In genomic region chr5:105547115-105547514, GRCm38 (mm10) we compare ENCODE assay signal across 29 mouse cellular contexts. TPM values are rescaled to one million over a fixed set of nuclear protein-coding genes. Genes with fewer than 3 reads are reported as not detected.
DNase-seq lines count a peak whose midpoint lies in the region; ATAC-seq and TF ChIP-seq lines count a peak whose summit lies in the region.
"Had no signal": no experiment of that assay in that cellular context is flagged by ENCODE, and none has a peak within 500 bp of the region (broad histone marks: within the 10 kb centered on the region; RNA-seq: fewer than 3 reads in every experiment).

No protein-coding gene starts in this region.

- no peaks in the 10 kb centered on the region for H3K4me1 ChIP-seq in midbrain, embryonic 11.5 days (ENCODE audit: control insufficient read depth, insufficient read depth, low read length)
- no peaks in the 10 kb centered on the region for H3K4me1 ChIP-seq in midbrain, embryonic 16.5 days (ENCODE audit: control insufficient read depth, insufficient read depth, low read length)
- H3K4me1 ChIP-seq in stomach, postnatal 0 days (replicated peaks; ENCODE audit: control insufficient read depth, insufficient read depth), result no peaks in the 10 kb centered on the region
- H3K4me1 ChIP-seq: embryonic facial prominence, embryonic 15.5 days; forebrain, embryonic 12.5 days had no signal

- no peaks in the 10 kb centered on the region for H3K36me3 ChIP-seq in midbrain, embryonic 11.5 days (ENCODE audit: control insufficient read depth, insufficient read depth, low read length)
- H3K36me3 ChIP-seq in midbrain, embryonic 16.5 days (ENCODE audit: control insufficient read depth, insufficient read depth, low read length), result peaks cover 7% of the 10 kb centered on the region; the same call in 1 of the 2 replicates
- H3K36me3 ChIP-seq in stomach, postnatal 0 days (ENCODE audit: control insufficient read depth, insufficient read depth, low read length), result no peaks in the 10 kb centered on the region
- H3K36me3 ChIP-seq: embryonic facial prominence, embryonic 15.5 days had no signal

- ATAC-seq in frontal cortex, adult (ENCODE audit: low TSS enrichment), result peak; percentile 68
- ATAC-seq in midbrain, embryonic 11.5 days (ENCODE audit: low FRiP score), result no peak
- ATAC-seq in midbrain, embryonic 16.5 days, result no peak
- ATAC-seq in stomach, postnatal 0 days (ENCODE audit: low FRiP score, low TSS enrichment), result no peak
- ATAC-seq: activated CD4-positive, CD25-positive, alpha-beta regulatory T cell, adult 4 months; CD4-positive, CD25-positive, alpha-beta regulatory T cell, adult 4 months; forebrain, embryonic 14.5 days; forebrain, embryonic 16.5 days; Patski had no signal

- H3K9me3 ChIP-seq in midbrain, embryonic 11.5 days (ENCODE audit: control insufficient read depth, low read length), result no peaks in the 10 kb centered on the region
- no peaks in the 10 kb centered on the region for H3K9me3 ChIP-seq in midbrain, embryonic 16.5 days (replicated peaks; ENCODE audit: control insufficient read depth, low read length, poor library complexity, severe bottlenecking)
- H3K9me3 ChIP-seq in stomach, postnatal 0 days (ENCODE audit: control insufficient read depth, low read length), result no peaks in the 10 kb centered on the region
- H3K9me3 ChIP-seq: embryonic facial prominence, embryonic 13.5 days; embryonic facial prominence, embryonic 15.5 days; forebrain, embryonic 10.5 days; forebrain, embryonic 12.5 days; G1E had no signal

- 94% methylated on average over 4 of the region's 4 CpGs for WGBS in midbrain, embryonic 11.5 days
- WGBS in midbrain, embryonic 16.5 days, result 91% methylated on average over 4 of the region's 4 CpGs
- 89% methylated on average over 4 of the region's 4 CpGs for WGBS in stomach, postnatal 0 days

- no peak overlapping the region for H3K4me3 ChIP-seq in midbrain, embryonic 11.5 days (ENCODE audit: low read depth, low read length)
- no peak overlapping the region for H3K4me3 ChIP-seq in midbrain, embryonic 16.5 days (ENCODE audit: low read depth, low read length)
- H3K4me3 ChIP-seq in stomach, postnatal 0 days (ENCODE audit: low read depth, low read length), result no peak overlapping the region
- H3K4me3 ChIP-seq: embryonic facial prominence, embryonic 13.5 days; embryonic facial prominence, embryonic 15.5 days; erythroblast, embryonic 14.5 days; forebrain, embryonic 10.5 days; forebrain, embryonic 12.5 days had no signal

- H3K4me2 ChIP-seq in midbrain, embryonic 11.5 days, result no peak overlapping the region
- H3K4me2 ChIP-seq in midbrain, embryonic 16.5 days (ENCODE audit: low read length), result no peak overlapping the region
- H3K4me2 ChIP-seq in stomach, postnatal 0 days (replicated peaks; ENCODE audit: low read depth), result no peak overlapping the region
- H3K4me2 ChIP-seq: embryonic facial prominence, embryonic 13.5 days; embryonic facial prominence, embryonic 15.5 days; forebrain, embryonic 12.5 days had no signal

- no peak overlapping the region for H3K27ac ChIP-seq in midbrain, embryonic 11.5 days (ENCODE audit: low read depth, low read length)
- H3K27ac ChIP-seq in midbrain, embryonic 16.5 days (ENCODE audit: low read length), result no peak overlapping the region
- no peak overlapping the region for H3K27ac ChIP-seq in stomach, postnatal 0 days (replicated peaks)
- H3K27ac ChIP-seq: embryonic facial prominence, embryonic 13.5 days; embryonic facial prominence, embryonic 15.5 days; forebrain, embryonic 10.5 days; forebrain, embryonic 12.5 days had no signal

- intact Hi-C loops in left cerebral cortex, postnatal 14 days (cut with DNase I), result no loop called here

- DNase-seq in frontal cortex, postnatal 14 days (ENCODE audit: low spot score in 2 of 2), result no peak
- DNase-seq in left cerebral cortex, adult 11 months (ENCODE audit: low spot score), result peak; percentile 9
- DNase-seq in left cerebral cortex, postnatal 14 days (ENCODE audit: low spot score in 2 of 2), result no peak
- DNase-seq in midbrain, embryonic 11.5 days (ENCODE audit: low spot score, missing footprints), result peak; percentile 31
- no peak for DNase-seq in stomach, postnatal 0 days (ENCODE audit: low spot score)
- DNase-seq: adrenal gland, adult 8-10 months; adrenal gland, postnatal 14 days; adrenal gland, postnatal 36 days; B cell, adult 2 months; cerebellum, adult 11 months; cerebellum, adult 18-20 months; cerebellum, adult 8-10 months; cerebellum, adult 9-11 months; cerebellum, postnatal 14 days; embryo, embryonic 11 days had no signal

- no peaks in the 10 kb centered on the region for H3K27me3 ChIP-seq in midbrain, embryonic 11.5 days (ENCODE audit: control insufficient read depth, insufficient read depth, low read length)
- H3K27me3 ChIP-seq in midbrain, embryonic 16.5 days (ENCODE audit: control insufficient read depth, insufficient read depth, low read depth, low read length), result no peaks in the 10 kb centered on the region
- no peaks in the 10 kb centered on the region for H3K27me3 ChIP-seq in stomach, postnatal 0 days (ENCODE audit: control insufficient read depth, insufficient read depth, low read length)
- H3K27me3 ChIP-seq: CH12.LX; embryonic facial prominence, embryonic 13.5 days; embryonic facial prominence, embryonic 15.5 days; forebrain, embryonic 12.5 days; Patski had no signal

- TF ChIP-seq CTCF in stomach, postnatal 0 days (IDR thresholded peaks at IDR 0.05; ENCODE audit: low read depth), result no peak

- no peak for TF ChIP-seq EP300 in stomach, postnatal 0 days (optimal IDR thresholded peaks at IDR 0.05)

- H3K9ac ChIP-seq in midbrain, embryonic 11.5 days (ENCODE audit: low read length), result no peak overlapping the region
- no peak overlapping the region for H3K9ac ChIP-seq in midbrain, embryonic 16.5 days (ENCODE audit: low read depth, low read length)
- H3K9ac ChIP-seq in stomach, postnatal 0 days (ENCODE audit: low read length), result no peak overlapping the region
- H3K9ac ChIP-seq: embryonic facial prominence, embryonic 13.5 days; embryonic facial prominence, embryonic 15.5 days; forebrain, embryonic 12.5 days had no signal

RNA-seq across cellular contexts. Expression of gene Lrrc8c, which starts 27.9 kb away (rescaled TPM):
- 10 to 100 TPM; 28.2 to 36.4 TPM for total RNA-seq in left cerebral cortex, postnatal 14 days (2021)
- polyA plus RNA-seq in midbrain, embryonic 11.5 days (2014; fragmentation: Nextera tagmentation; extraction: Ambion mirVana), result 12.4 and 12.8 TPM in 2 replicates
- polyA plus RNA-seq in midbrain, embryonic 16.5 days (2015; fragmentation: Nextera tagmentation; extraction: Ambion mirVana), result 10.4 and 13.0 TPM in 2 replicates
- 5.2 and 7.3 TPM in 2 replicates for polyA plus RNA-seq in stomach, postnatal 0 days (2015; fragmentation: Nextera tagmentation; extraction: Ambion mirVana)

Comparison
In these comparisons a context has a peak if more than half of its experiments do, and no peak if none do; other contexts are left out.
1. DNase-seq: peak in left cerebral cortex, adult 11 months (single experiment) and midbrain, embryonic 11.5 days (single experiment); none in frontal cortex, postnatal 14 days (0 of 2), left cerebral cortex, postnatal 14 days (0 of 2) and stomach, postnatal 0 days (single experiment).